Mouse (Mus musculus) spleen, adult 2 months (tissue): ENCODE measurements at regions not wholly inside any gene's neighbourhood (a gene's known extent, or its start where the extent isn't known, plus 50 kb on each side); places are given as distances from the start of the nearest gene placed in this dataset.

Experiments
- DNase-seq, 2 experiments: peaks; one replicate each; pipeline versions ENCODE4 v3.0.0 to v3.0.0-alpha.2; 2012 to 2021; ENCODE audit warnings: low spot score in 2 of 2, low read depth in 1 of 2
- H3K27ac ChIP-seq: fragments of 200-500 bp; 2 replicates; pipeline ENCODE4 v1.5.1; 2012; ENCODE audit warnings: low read length, inconsistent platforms; ENCODE audit not compliant: insufficient read depth
- H3K27me3 ChIP-seq: fragments of 200-500 bp; 2 replicates; pipeline ENCODE4 v1.6.1; 2012; ENCODE audit warnings: mild to moderate bottlenecking, moderate library complexity, low read length, inconsistent platforms; ENCODE audit not compliant: control insufficient read depth, insufficient read depth
- H3K36me3 ChIP-seq: fragments of 200-500 bp; 2 replicates; pipeline ENCODE4 v1.6.1; 2012; ENCODE audit warnings: mild to moderate bottlenecking, low read length, inconsistent platforms; ENCODE audit not compliant: control insufficient read depth, insufficient read depth
- H3K4me1 ChIP-seq: fragments of 200-500 bp; 2 replicates; pipeline ENCODE4 v1.6.1; 2011; ENCODE audit warnings: inconsistent platforms; ENCODE audit not compliant: control insufficient read depth, insufficient read depth, insufficient read length
- H3K4me3 ChIP-seq: fragments of 200-500 bp; 2 replicates; pipeline ENCODE4 v1.5.1; 2011; ENCODE audit warnings: mild to moderate bottlenecking, inconsistent platforms; ENCODE audit not compliant: insufficient read depth, insufficient read length; ENCODE audit errors: extremely low read depth
- CTCF ChIP-seq: fragments of 200-500 bp; IDR thresholded peaks from 2 replicates; pipeline ENCODE4 v1.5.1; 2011; ENCODE audit warnings: mild to moderate bottlenecking, inconsistent platforms; ENCODE audit not compliant: insufficient read depth, insufficient read length, insufficient replicate concordance; ENCODE audit errors: extremely low read depth
- POLR2A ChIP-seq: fragments of 200-500 bp; IDR thresholded peaks from 2 replicates; pipeline ENCODE4 v1.6.1; 2011; ENCODE audit warnings: low read depth, low read length, inconsistent platforms
- WGBS: fragments of 180-500 bp; shearing (Covaris S2); methylation state at CpG from one replicate; pipeline ENCODE4 v1.1.7; 2018; 5-methylcytosine and 5-hydroxymethylcytosine counted together

- Histone ChIP-seq H3K27ac (no peak overlapping the region), H3K36me3 (no peaks in the 10 kb centered on the region), H3K27me3 (no peaks in the 10 kb centered on the region), H3K4me1 (no peaks in the 10 kb centered on the region), H3K4me3 (no peak overlapping the region)
- WGBS, result 64% methylated on average over 5 of the region's 5 CpGs
- no peak for DNase-seq
- TF ChIP-seq POLR2A, result no peak
- TF ChIP-seq CTCF, result no peak
These were observed 450.8 kb downstream of the 9430069I07Rik start for GRCm38 (mm10) chr15:33906727-33907479.

- H3K4me3 ChIP-seq, result no peak overlapping the region
- no peaks in the 10 kb centered on the region for H3K27me3 ChIP-seq
- H3K36me3 ChIP-seq, result no peaks in the 10 kb centered on the region
- H3K4me1 ChIP-seq, result no peaks in the 10 kb centered on the region
- 91% methylated on average over 2 of the region's 2 CpGs for WGBS
- H3K27ac ChIP-seq, result no peak overlapping the region
- TF ChIP-seq CTCF, result no peak
- no peak for TF ChIP-seq POLR2A
- no peak for DNase-seq
These were observed 461.6 kb downstream of the 9430069I07Rik start for GRCm38 (mm10) chr15:33896076-33896475.

- WGBS, result 84% methylated on average over 4 of the region's 4 CpGs
- no peak for DNase-seq
- no peak for TF ChIP-seq POLR2A
- TF ChIP-seq CTCF, result no peak
- Histone ChIP-seq H3K36me3 (no peaks in the 10 kb centered on the region), H3K27me3 (no peaks in the 10 kb centered on the region), H3K4me1 (no peaks in the 10 kb centered on the region), H3K27ac (no peak overlapping the region), H3K4me3 (no peak overlapping the region)
These were observed 467.1 kb downstream of the 9430069I07Rik start for GRCm38 (mm10) chr15:33890606-33891005.

GRCm38 (mm10) chr15:33888865-33889368 lies 468.8 kb downstream of the 9430069I07Rik start:
- 39% methylated on average over 1 of the region's 1 CpGs for WGBS
- H3K4me1 ChIP-seq, result no peaks in the 10 kb centered on the region

GRCm38 (mm10) chr15:33862224-33862752 lies 495.4 kb downstream of the 9430069I07Rik start:
- Histone ChIP-seq H3K4me1 (no peaks in the 10 kb centered on the region), H3K27ac (no peak overlapping the region), H3K36me3 (no peaks in the 10 kb centered on the region), H3K4me3 (no peak overlapping the region), H3K27me3 (no peaks in the 10 kb centered on the region)
- TF ChIP-seq POLR2A, result no peak
- TF ChIP-seq CTCF, result no peak
- WGBS, result 65% methylated on average over 3 of the region's 3 CpGs
- no peak for DNase-seq

More at GRCm38 (mm10) chr15:33888865-33889368, 468.8 kb downstream of the 9430069I07Rik start:
- no peak for TF ChIP-seq POLR2A
- no peak for TF ChIP-seq CTCF
- DNase-seq, result no peak
- no peaks in the 10 kb centered on the region for H3K36me3 ChIP-seq
- no peaks in the 10 kb centered on the region for H3K27me3 ChIP-seq
- H3K27ac ChIP-seq, result no peak overlapping the region
- H3K4me3 ChIP-seq, result no peak overlapping the region

- no peaks in the 10 kb centered on the region for H3K27me3 ChIP-seq
- 91% methylated on average over 1 of the region's 1 CpGs for WGBS
- H3K4me1 ChIP-seq, result no peaks in the 10 kb centered on the region
- no peak overlapping the region for H3K4me3 ChIP-seq
- no peaks in the 10 kb centered on the region for H3K36me3 ChIP-seq
- no peak overlapping the region for H3K27ac ChIP-seq
- no peak for TF ChIP-seq POLR2A
- TF ChIP-seq CTCF, result no peak
- DNase-seq, result no peak
These were observed 532.1 kb downstream of the 9430069I07Rik start for GRCm38 (mm10) chr15:33825435-33826088.

- no peak overlapping the region for H3K4me3 ChIP-seq
- H3K36me3 ChIP-seq, result no peaks in the 10 kb centered on the region
- no peaks in the 10 kb centered on the region for H3K27me3 ChIP-seq
- H3K27ac ChIP-seq, result no peak overlapping the region
- WGBS, result 85% methylated on average over 3 of the region's 3 CpGs
- TF ChIP-seq CTCF, result no peak
- TF ChIP-seq POLR2A, result no peak
- no peaks in the 10 kb centered on the region for H3K4me1 ChIP-seq
- DNase-seq, result no peak
These were observed 532.8 kb downstream of the 9430069I07Rik start for GRCm38 (mm10) chr15:33824826-33825225.
